Mouse (Mus musculus) left cerebral cortex, adult 2 months (tissue): ENCODE data around the gene Tcf7. TPM values are rescaled to one million over a fixed set of nuclear protein-coding genes. Genes with fewer than 3 reads are reported as not detected.
A peak's percentile ranks its signal among the peaks of the same experiment; 100 is the strongest.

ENCODE experiments used
- DNase-seq, 2 experiments: peaks; one replicate each; pipeline ENCODE4 v3.0.0; 2021 to 2022; ENCODE audit warnings: low spot score in 2 of 2, mixed read lengths in 1 of 2; ENCODE audit errors: extremely low spot score in 1 of 2
- H3K27ac ChIP-seq: fragments of 200-600 bp; 2 replicates; pipeline ENCODE4 v1.8.1; 2022
- H3K4me3 ChIP-seq: fragments of 200-600 bp; 2 replicates; pipeline ENCODE4 v1.8.1; 2022
- CTCF ChIP-seq: fragments of 200-600 bp; IDR thresholded peaks from 2 replicates; pipeline ENCODE4 v1.8.1; 2022; ENCODE audit warnings: antibody characterized with exemption, mild to moderate bottlenecking, moderate library complexity
- intact Hi-C: fragments of 180-260 bp; cut with DNase I; formaldehyde crosslinking; loops from one replicate; pipeline ENCODE4 v1.15.1; 2025
- total RNA-seq, 2 experiments: library from RNA; stranded (reverse); gene quantifications; 2 replicates each; pipeline ENCODE4 v1.2.3; 2021

Gene Tcf7
- total RNA-seq, 2 experiments from 2014 or later: 3.8 to 5.0 TPM

GRCm38 (mm10) chr11:52273183-52273941 is 9.5 kb downstream of the Tcf7 start:
- H3K4me3 ChIP-seq: no peak overlapping the region
- intact Hi-C loops: no loop called here
- no peak for DNase-seq
- peak overlapping the region; percentile 28; the same call in 1 of the 2 replicates for H3K27ac ChIP-seq
- no peak for TF ChIP-seq CTCF

GRCm38 (mm10) chr11:52272619-52273018 is 10.2 kb downstream of the Tcf7 start:
- H3K27ac ChIP-seq: peak overlapping the region; percentile 28; the same call in 1 of the 2 replicates
- intact Hi-C loops: no loop called here
- TF ChIP-seq CTCF: no peak
- H3K4me3 ChIP-seq: no peak overlapping the region
- no peak for DNase-seq

GRCm38 (mm10) chr11:52271765-52272495 is 10.9 kb downstream of the Tcf7 start:
- no peak for TF ChIP-seq CTCF
- Histone ChIP-seq H3K4me3 (no peak overlapping the region), H3K27ac (no peak overlapping the region)
- DNase-seq: no peak
- intact Hi-C loops: no loop called here

GRCm38 (mm10) chr11:52269841-52270240 is 13.0 kb downstream of the Tcf7 start:
- intact Hi-C loops: no loop called here
- no peak for DNase-seq
- Histone ChIP-seq H3K4me3 (no peak overlapping the region), H3K27ac (no peak overlapping the region)
- no peak for TF ChIP-seq CTCF

GRCm38 (mm10) chr11:52268104-52268835 is 14.5 kb downstream of the Tcf7 start:
- TF ChIP-seq CTCF: no peak
- intact Hi-C loops: no loop called here
- Histone ChIP-seq H3K27ac (no peak overlapping the region), H3K4me3 (no peak overlapping the region)
- DNase-seq: no peak

DNA sequence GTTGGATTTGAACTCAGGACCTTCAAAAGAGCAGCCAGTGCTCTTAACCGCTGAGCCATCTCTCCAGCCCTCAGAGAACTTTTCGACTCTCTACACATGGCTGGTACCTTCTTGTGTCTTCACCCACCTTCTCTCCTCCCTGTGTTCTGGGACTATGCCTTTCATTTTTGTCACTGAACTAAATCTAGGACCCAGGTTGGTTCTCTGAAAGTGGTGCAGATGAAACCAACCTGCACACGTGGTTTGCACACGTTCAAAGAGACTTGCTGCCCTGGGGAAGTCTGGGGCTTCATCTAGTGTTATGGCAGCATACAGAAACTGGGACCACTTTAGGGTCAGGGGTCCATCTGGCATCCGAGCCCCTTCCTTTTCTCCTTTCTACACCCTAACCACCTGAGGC is 15.5 kb downstream of the Tcf7 start:
- H3K4me3 ChIP-seq: no peak overlapping the region
- DNase-seq: no peak
- intact Hi-C loops: no loop called here
- H3K27ac ChIP-seq: no peak overlapping the region
- no peak for TF ChIP-seq CTCF

DNA sequence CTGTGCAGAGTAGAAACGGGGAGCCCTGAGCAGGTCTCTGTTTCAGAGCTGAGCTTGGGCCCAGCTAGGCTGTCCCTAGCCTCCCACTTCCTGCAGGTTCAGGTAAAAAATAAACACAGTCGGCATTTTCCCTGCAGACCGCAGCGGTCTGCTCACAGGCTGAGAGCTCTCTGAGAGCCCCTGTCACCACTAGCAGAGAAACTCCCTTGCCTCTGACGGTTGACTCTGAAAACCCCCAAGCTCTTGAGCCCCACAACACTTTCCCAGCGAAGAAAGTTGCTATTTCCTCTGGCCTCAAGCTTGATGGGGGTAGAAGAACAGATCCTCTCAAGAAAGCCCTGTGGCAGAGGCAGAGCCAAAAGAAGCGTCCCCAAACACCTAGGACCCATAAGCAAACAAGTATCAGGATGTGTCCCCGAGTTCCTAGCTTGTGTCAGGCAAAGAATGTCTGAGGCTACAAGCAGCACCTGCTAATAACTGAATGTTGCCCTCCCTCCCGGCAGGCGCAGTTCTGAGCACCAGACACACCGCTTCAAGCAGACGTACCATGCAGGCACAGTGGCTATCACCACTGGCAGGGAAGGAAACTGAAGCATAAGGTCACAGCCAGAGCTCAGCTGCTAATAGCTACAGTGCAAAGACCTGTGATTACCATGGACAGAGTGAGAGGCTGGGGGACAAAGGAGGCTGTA is 17.1 kb downstream of the Tcf7 start:
- Histone ChIP-seq H3K27ac (no peak overlapping the region), H3K4me3 (no peak overlapping the region)
- TF ChIP-seq CTCF: no peak
- intact Hi-C loops: no loop called here
- DNase-seq: no peak

GRCm38 (mm10) chr11:52264871-52265270 is 17.9 kb downstream of the Tcf7 start:
- TF ChIP-seq CTCF: no peak
- no peak overlapping the region for H3K27ac ChIP-seq
- DNase-seq: no peak
- H3K4me3 ChIP-seq: no peak overlapping the region
- intact Hi-C loops: no loop called here

DNA sequence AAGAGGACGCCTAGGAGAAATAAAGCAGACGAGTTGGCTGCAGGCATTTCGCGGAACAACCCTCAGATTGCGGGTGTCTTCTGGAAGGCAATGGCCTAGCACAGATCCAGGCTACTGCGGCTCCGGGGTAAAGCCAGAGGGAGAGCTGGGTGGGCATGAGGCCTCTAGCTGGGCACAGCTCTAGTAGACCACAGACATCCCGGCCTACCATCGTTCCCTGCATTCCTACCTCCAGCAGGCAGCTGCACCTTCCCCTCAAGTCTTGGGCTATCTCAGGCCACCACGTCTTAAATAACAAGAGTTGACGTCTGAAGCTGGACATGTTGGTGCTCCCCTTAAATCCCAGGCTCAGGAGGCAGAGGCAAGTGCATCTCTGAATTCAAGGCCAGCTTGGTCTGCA is 20.5 kb downstream of the Tcf7 start:
- intact Hi-C loops: no loop called here
- no peak overlapping the region for H3K27ac ChIP-seq
- H3K4me3 ChIP-seq: no peak overlapping the region
- DNase-seq: no peak
- TF ChIP-seq CTCF: no peak

- intact Hi-C loops: no loop called here
- no peak for DNase-seq
- Histone ChIP-seq H3K4me3 (no peak overlapping the region), H3K27ac (no peak overlapping the region)
- peak; percentile 52 for TF ChIP-seq CTCF
Observed at GRCm38 (mm10) chr11:52261937-52262336, 20.9 kb downstream of the Tcf7 start.

- intact Hi-C loops: no loop called here
- Histone ChIP-seq H3K4me3 (no peak overlapping the region), H3K27ac (no peak overlapping the region)
- TF ChIP-seq CTCF: no peak
- no peak for DNase-seq
Observed at GRCm38 (mm10) chr11:52260878-52261277, 21.9 kb downstream of the Tcf7 start.

- intact Hi-C loops: no loop called here
- no peak for DNase-seq
- Histone ChIP-seq H3K4me3 (no peak overlapping the region), H3K27ac (no peak overlapping the region)
- no peak for TF ChIP-seq CTCF
Observed at GRCm38 (mm10) chr11:52258711-52259110, 24.1 kb downstream of the Tcf7 start.
